Mouse (Mus musculus): ENCODE data around the gene Upf1. TPM values are rescaled to one million over a fixed set of nuclear protein-coding genes. Genes with fewer than 3 reads are reported as not detected.
A peak's percentile ranks its signal among the peaks of the same experiment; 100 is the strongest.

Upf1 gene
- polyA plus RNA-seq, 1 experiment from 2014 or later = 17.5 TPM

GRCm38 (mm10) chr8:70282603-70283135, 70.4 kb downstream of the Upf1 start, which contains the start of gene Homer3:
Homer3 (plus strand) TSS chr8:70282827.
- peaks cover 16% of the 10 kb centered on the region for H3K4me1 ChIP-seq
- under 1% methylated on average over 36 of the region's 36 CpGs for WGBS

More at GRCm38 (mm10) chr8:70282603-70283135, 70.4 kb downstream of the Upf1 start, which contains the start of gene Homer3:
- no peaks in the 10 kb centered on the region for H3K27me3 ChIP-seq
- peak within 1 kb of the TSS; percentile 70 for H3K4me3 ChIP-seq
- peak within 1 kb of the TSS; percentile 56 for H3K27ac ChIP-seq (replicated peaks)
- peak within 1 kb of the TSS; percentile 92 for H3K9ac ChIP-seq (replicated peaks)
- peak; percentile 85 for ATAC-seq (replicated peaks)
- peaks cover 18% of the 10 kb centered on the region for H3K36me3 ChIP-seq
- H3K4me2 ChIP-seq (replicated peaks) = peak within 1 kb of the TSS; percentile 89
- no peaks in the 10 kb centered on the region for H3K9me3 ChIP-seq

Other genes starting within 250 kb of the Upf1 start
- gene Ncan, start 232.4 kb downstream of the Upf1 start, polyA plus RNA-seq (2015; fragmentation: Nextera tagmentation; extraction: Ambion mirVana) = 144 and 152 TPM in 2 replicates
- gene Nr2c2ap, start 221.9 kb downstream of the Upf1 start, polyA plus RNA-seq (2015; fragmentation: Nextera tagmentation; extraction: Ambion mirVana) = 43.0 and 43.3 TPM in 2 replicates
- gene Rfxank, start 214.1 kb downstream of the Upf1 start, polyA plus RNA-seq (2015; fragmentation: Nextera tagmentation; extraction: Ambion mirVana) = 11.5 and 13.4 TPM in 2 replicates
- gene Borcs8, start 213.8 kb downstream of the Upf1 start, polyA plus RNA-seq (2015; fragmentation: Nextera tagmentation; extraction: Ambion mirVana) = 48.4 and 50.3 TPM in 2 replicates
- gene Mef2b, start 213.6 kb downstream of the Upf1 start, polyA plus RNA-seq (2015; fragmentation: Nextera tagmentation; extraction: Ambion mirVana) = 0.22 and 0.23 TPM in 2 replicates
- gene Tmem161a, start 180.9 kb downstream of the Upf1 start, polyA plus RNA-seq (2015; fragmentation: Nextera tagmentation; extraction: Ambion mirVana) = 54.2 and 58.1 TPM in 2 replicates
- 3.8 and 4.4 TPM in 2 replicates for gene Slc25a42, start 141.0 kb downstream of the Upf1 start, polyA plus RNA-seq (2015; fragmentation: Nextera tagmentation; extraction: Ambion mirVana)
- 83.3 and 85.6 TPM in 2 replicates for gene Sugp2, start 119.1 kb downstream of the Upf1 start, polyA plus RNA-seq (2015; fragmentation: Nextera tagmentation; extraction: Ambion mirVana)
- 90.3 and 94.5 TPM in 2 replicates for gene Armc6, start 118.8 kb downstream of the Upf1 start, polyA plus RNA-seq (2015; fragmentation: Nextera tagmentation; extraction: Ambion mirVana)
- 52.5 and 55.7 TPM in 2 replicates for gene Homer3, start 70.5 kb downstream of the Upf1 start, polyA plus RNA-seq (2015; fragmentation: Nextera tagmentation; extraction: Ambion mirVana)
- 52.2 and 53.8 TPM in 2 replicates for gene Ddx49, start 50.8 kb downstream of the Upf1 start, polyA plus RNA-seq (2015; fragmentation: Nextera tagmentation; extraction: Ambion mirVana)
- 266 and 271 TPM in 2 replicates for gene Cope, start 50.8 kb downstream of the Upf1 start, polyA plus RNA-seq (2015; fragmentation: Nextera tagmentation; extraction: Ambion mirVana)
- gene Cers1, start 37.5 kb downstream of the Upf1 start, polyA plus RNA-seq (2015; fragmentation: Nextera tagmentation; extraction: Ambion mirVana) = 31.3 and 31.9 TPM in 2 replicates
- 0.87 and 5.1 TPM in 2 replicates for gene Gdf1, start 23.5 kb downstream of the Upf1 start, polyA plus RNA-seq (2015; fragmentation: Nextera tagmentation; extraction: Ambion mirVana)
- 0.14 TPM in 1 of 2 replicates, not detected in the other for gene Comp, start 20.3 kb upstream of the Upf1 start, polyA plus RNA-seq (2015; fragmentation: Nextera tagmentation; extraction: Ambion mirVana)
- 41.0 and 42.2 TPM in 2 replicates for gene Crtc1, start 86.3 kb upstream of the Upf1 start, polyA plus RNA-seq (2015; fragmentation: Nextera tagmentation; extraction: Ambion mirVana)
- 19.3 and 21.4 TPM in 2 replicates for gene Klhl26, start 123.7 kb upstream of the Upf1 start, polyA plus RNA-seq (2015; fragmentation: Nextera tagmentation; extraction: Ambion mirVana)
- 70.2 and 75.0 TPM in 2 replicates for gene Tmem59l, start 134.1 kb upstream of the Upf1 start, polyA plus RNA-seq (2015; fragmentation: Nextera tagmentation; extraction: Ambion mirVana)
- 4.3 and 5.3 TPM in 2 replicates for gene Crlf1, start 139.9 kb upstream of the Upf1 start, polyA plus RNA-seq (2015; fragmentation: Nextera tagmentation; extraction: Ambion mirVana)
- 164 and 176 TPM in 2 replicates for gene Rex1bd, start 153.5 kb upstream of the Upf1 start, polyA plus RNA-seq (2015; fragmentation: Nextera tagmentation; extraction: Ambion mirVana)
- gene Uba52, start 157.5 kb upstream of the Upf1 start, polyA plus RNA-seq (2015; fragmentation: Nextera tagmentation; extraction: Ambion mirVana) = 724 and 839 TPM in 2 replicates
- gene Fkbp8, start 174.4 kb upstream of the Upf1 start, polyA plus RNA-seq (2015; fragmentation: Nextera tagmentation; extraction: Ambion mirVana) = 433 and 440 TPM in 2 replicates
- gene Kxd1, start 174.7 kb upstream of the Upf1 start, polyA plus RNA-seq (2015; fragmentation: Nextera tagmentation; extraction: Ambion mirVana) = 49.8 and 50.2 TPM in 2 replicates
- 17.4 and 19.2 TPM in 2 replicates for gene Ell, start 186.2 kb upstream of the Upf1 start, polyA plus RNA-seq (2015; fragmentation: Nextera tagmentation; extraction: Ambion mirVana)
- 116 TPM in 2 replicates for gene Isyna1, start 241.1 kb upstream of the Upf1 start, polyA plus RNA-seq (2015; fragmentation: Nextera tagmentation; extraction: Ambion mirVana)

Measured in forebrain, embryonic 15.5 days (tissue).